Mouse (Mus musculus) left cerebral cortex, adult 6 months (tissue): Measurements from ENCODE around the gene Gm4836. TPM values are rescaled to one million over a fixed set of nuclear protein-coding genes. Genes with fewer than 3 reads are reported as not detected.

Source experiments
- long read RNA-seq, 2 experiments: library from polyadenylated mRNA; unstranded; transcript quantifications; one replicate each; pipeline ENCODE4 v2.0.0; 2019 to 2020
- polyA plus RNA-seq: library from polyadenylated mRNA; unstranded; fragments of <200 nt; fragmentation: Nextera tagmentation; gene quantifications from 2 replicates; pipeline ENCODE4 v1.2.3, GENCODE M21; 2021

The Gm4836 gene
- polyA plus RNA-seq, result not detected in 2 replicates
- long read RNA-seq, experiment 1, result 0 reads
- long read RNA-seq, experiment 2, result 0 reads

DNA sequence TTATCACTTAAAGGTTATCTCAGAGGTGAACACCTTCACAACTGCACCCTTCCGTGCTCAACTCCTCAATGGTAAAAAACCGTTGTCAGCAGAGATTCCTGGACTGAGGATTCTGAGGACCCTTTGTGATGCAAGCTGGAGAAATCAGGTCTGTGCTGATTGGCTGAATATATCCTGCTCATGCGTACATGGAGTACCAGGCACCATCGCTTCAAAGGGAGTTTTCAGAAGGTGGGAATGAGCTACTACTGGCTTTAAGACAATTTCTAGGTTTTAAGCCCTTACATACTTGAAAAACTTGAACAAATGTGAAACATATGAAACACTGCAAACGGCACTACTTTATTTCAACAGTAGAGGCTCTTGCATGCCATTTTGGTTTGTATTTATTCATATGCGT lies at the start of gene Gm4836:
Gene Gm4836, minus strand, starts transcription at position 101 of the 400 bp plus-strand sequence.

